Mouse (Mus musculus) testis, postnatal 14 days (tissue): ENCODE data around the gene Miga2.
A peak's percentile ranks its signal among the peaks of the same experiment; 100 is the strongest.
"Not testable (repeated sequence)": the region's sequence is repeated elsewhere in the genome, so short reads cannot be mapped to it uniquely, and the experiment has no call there.

ENCODE experiments used
- DNase-seq: peaks from one replicate; pipeline ENCODE4 v3.0.0; 2021; ENCODE audit warnings: low spot score

The Miga2 gene

GRCm38 (mm10) chr2:30397986-30398512, 34.0 kb downstream of the Miga2 start:
- DNase-seq = no peak

- DNase-seq = no peak
These were observed 35.4 kb downstream of the Miga2 start for GRCm38 (mm10) chr2:30399191-30400171.

- no peak for DNase-seq
These were observed 37.5 kb downstream of the Miga2 start for GRCm38 (mm10) chr2:30401581-30401980.

GRCm38 (mm10) chr2:30402351-30402826, 38.4 kb downstream of the Miga2 start:
- DNase-seq = no peak

GRCm38 (mm10) chr2:30402843-30403242, 38.8 kb downstream of the Miga2 start:
- DNase-seq = no peak

GRCm38 (mm10) chr2:30403870-30404269, 39.8 kb downstream of the Miga2 start:
- no peak for DNase-seq

- DNase-seq = no peak
These were observed 43.2 kb downstream of the Miga2 start for GRCm38 (mm10) chr2:30407221-30407620.

- no peak for DNase-seq
These were observed 43.7 kb downstream of the Miga2 start for GRCm38 (mm10) chr2:30407778-30408177.

- no peak for DNase-seq
These were observed 44.5 kb downstream of the Miga2 start for GRCm38 (mm10) chr2:30408452-30409100.

GRCm38 (mm10) chr2:30409454-30410176, 45.6 kb downstream of the Miga2 start:
- no peak for DNase-seq

GRCm38 (mm10) chr2:30413038-30413973, 49.3 kb downstream of the Miga2 start:
- no peak for DNase-seq

- no peak for DNase-seq
These were observed 50.1 kb downstream of the Miga2 start for GRCm38 (mm10) chr2:30414101-30414500.

- no peak for DNase-seq
These were observed 50.6 kb downstream of the Miga2 start for GRCm38 (mm10) chr2:30414681-30415080.

GRCm38 (mm10) chr2:30415157-30415935, 51.3 kb downstream of the Miga2 start, which contains the start of gene Crat:
Gene Crat, minus strand, starts transcription at chr2:30415813.
- peak; percentile 91 for DNase-seq

- peak; percentile 92 for DNase-seq
These were observed 52.1 kb downstream of the Miga2 start, which contains the start of gene Ptpa for GRCm38 (mm10) chr2:30415936-30416648. Gene Ptpa, plus strand, starts transcription at chr2:30416039.

- DNase-seq = no peak
These were observed 52.6 kb downstream of the Miga2 start for GRCm38 (mm10) chr2:30416649-30416965.

GRCm38 (mm10) chr2:30417154-30417553, 53.1 kb downstream of the Miga2 start:
- not testable (repeated sequence) for DNase-seq

- DNase-seq = no peak
These were observed 53.6 kb downstream of the Miga2 start for GRCm38 (mm10) chr2:30417595-30418165.

GRCm38 (mm10) chr2:30418259-30418658, 54.2 kb downstream of the Miga2 start:
- no peak for DNase-seq
